Mouse (Mus musculus): ENCODE measurements around the gene Adamts13. TPM values are rescaled to one million over a fixed set of nuclear protein-coding genes. Genes with fewer than 3 reads are reported as not detected.
A peak's percentile ranks its signal among the peaks of the same experiment; 100 is the strongest.

Adamts13 gene
- total and polyA plus RNA-seq, 3 experiments: 19.7 to 130 TPM; not detected in 1

GRCm38 (mm10) chr2:26936425-26936824, 36.8 kb upstream of the Adamts13 start:
- no peaks in the 10 kb centered on the region for H3K27me3 ChIP-seq (ENCODE audit: control insufficient read depth in 1 of 2, insufficient read depth in 2 of 2, low read length in 2 of 2)
- H3K4me3 ChIP-seq (ENCODE audit: control insufficient read depth in 1 of 2, insufficient read depth in 1 of 2, low read depth in 2 of 2, low read length in 2 of 2): no peak overlapping the region
- H3K4me1 ChIP-seq (ENCODE audit: control insufficient read depth in 1 of 2, insufficient read depth in 2 of 2, low read length in 2 of 2): peaks cover 15 to 32% of the 10 kb centered on the region in 2 experiments
- H3K9ac ChIP-seq (ENCODE audit: control insufficient read depth, low read depth, low read length, poor library complexity, severe bottlenecking): no peak overlapping the region
- H3K79me2 ChIP-seq (ENCODE audit: control insufficient read depth, insufficient read depth, low read length, poor library complexity): peaks cover 18% of the 10 kb centered on the region
- peaks cover under 1 to 23% of the 10 kb centered on the region in 2 experiments; a peak in 2 of 4 replicates for H3K36me3 ChIP-seq (ENCODE audit: control insufficient read depth in 1 of 2, insufficient read depth in 2 of 2, low read length in 2 of 2)
- H3K27ac ChIP-seq (ENCODE audit: control insufficient read depth, low read depth, low read length): peak overlapping the region; percentile 67
- no peaks in the 10 kb centered on the region for H3K9me3 ChIP-seq (replicated peaks; ENCODE audit: insufficient read depth, low read length)
- peak; percentile 76 for DNase-seq (ENCODE audit: low read depth, low spot score)
- TF ChIP-seq HCFC1 (IDR thresholded peaks at IDR 0.05; ENCODE audit: low read depth, low read length): peak; percentile 35; the same call in 1 of the 2 replicates
- peak; percentile 46; the same call in 1 of the 2 replicates for TF ChIP-seq MAX (IDR thresholded peaks at IDR 0.05; ENCODE audit: low read length)
- no peak for TF ChIP-seq MYB (IDR thresholded peaks at IDR 0.05; ENCODE audit: low read depth, low read length)
- TF ChIP-seq RCOR1 (IDR thresholded peaks at IDR 0.05; ENCODE audit: low read depth, low read length): no peak
- TF ChIP-seq MAFK (IDR thresholded peaks at IDR 0.05; ENCODE audit: borderline replicate concordance, low read depth, low read length): no peak
- no peak for TF ChIP-seq MEF2A (IDR thresholded peaks at IDR 0.05; ENCODE audit: extremely low read depth, insufficient replicate concordance, low read depth, low read length, poor library complexity, severe bottlenecking)
- no peak for TF ChIP-seq CHD1 (IDR thresholded peaks at IDR 0.05; ENCODE audit: low read depth, low read length)
- TF ChIP-seq ZC3H11A (IDR thresholded peaks at IDR 0.05; ENCODE audit: low read depth, low read length): 0 out of 2 replicates have a peak, but pooled peaks have one; percentile 12
- no peak for TF ChIP-seq ZKSCAN1 (IDR thresholded peaks at IDR 0.05; ENCODE audit: low read depth, low read length)
- TF ChIP-seq JUND (IDR thresholded peaks at IDR 0.05; ENCODE audit: low read depth, low read length): no peak
- peak; percentile 28 to 32; a peak in 1 of 4 replicates for TF ChIP-seq EP300 (IDR thresholded peaks at IDR 0.05; ENCODE audit: low read depth in 1 of 2, low read length in 2 of 2)
- no peak for TF ChIP-seq E2F4 (IDR thresholded peaks at IDR 0.05; ENCODE audit: borderline replicate concordance, low read depth, low read length)
- no peak for TF ChIP-seq NRF1 (IDR thresholded peaks at IDR 0.05; ENCODE audit: insufficient read depth, low read depth, low read length, poor library complexity, severe bottlenecking)
- 0 out of 2 replicates have a peak, but pooled peaks have one; percentile 58 for TF ChIP-seq GATA1 (IDR thresholded peaks at IDR 0.05; ENCODE audit: low read depth, low read length)
- 0 out of 2 replicates have a peak, but pooled peaks have one; percentile 16 for TF ChIP-seq ZMIZ1 (IDR thresholded peaks at IDR 0.05; ENCODE audit: low read depth, low read length)
- no peak for TF ChIP-seq CTCF (IDR thresholded peaks at IDR 0.05 in 2 of 3, conservative IDR thresholded peaks at IDR 0.05 in 1 of 3; ENCODE audit: control insufficient read depth in 1 of 3, insufficient read depth in 1 of 3, low read depth in 2 of 3, low read length in 3 of 3, poor library complexity in 1 of 3, severe bottlenecking in 1 of 3)
- TF ChIP-seq BHLHE40 (IDR thresholded peaks at IDR 0.05; ENCODE audit: borderline replicate concordance, low read depth, low read length): no peak
- TF ChIP-seq MAZ (IDR thresholded peaks at IDR 0.05; ENCODE audit: low read depth, low read length): no peak
- TF ChIP-seq NELFE (IDR thresholded peaks at IDR 0.05; ENCODE audit: low read depth, low read length): no peak
- peak; percentile 73 for TF ChIP-seq SIN3A (IDR thresholded peaks at IDR 0.05; ENCODE audit: low read length)
- TF ChIP-seq KAT2A (conservative IDR thresholded peaks at IDR 0.05; ENCODE audit: low read depth, low read length): no peak
- TF ChIP-seq SMC3 (IDR thresholded peaks at IDR 0.05; ENCODE audit: low read depth, low read length): no peak
- no peak for TF ChIP-seq POLR2AphosphoS2 (IDR thresholded peaks at IDR 0.05; ENCODE audit: low read length)
- peak; percentile 49; the same call in 1 of the 2 replicates for TF ChIP-seq MXI1 (IDR thresholded peaks at IDR 0.05; ENCODE audit: low read depth, low read length)
- no peak for TF ChIP-seq GABPA (IDR thresholded peaks at IDR 0.05; ENCODE audit: low read depth, low read length)
- peak; percentile 78 for TF ChIP-seq ETS1 (IDR thresholded peaks at IDR 0.05; ENCODE audit: low read depth, low read length)
- TF ChIP-seq POLR2AphosphoS5 (IDR thresholded peaks at IDR 0.05; ENCODE audit: borderline replicate concordance, low read depth, low read length): no peak
- no peak for TF ChIP-seq UBTF (IDR thresholded peaks at IDR 0.05; ENCODE audit: borderline replicate concordance, insufficient read depth, low read depth, low read length)
- no peak for TF ChIP-seq ZNF384 (IDR thresholded peaks at IDR 0.05; ENCODE audit: low read depth, low read length)
- no peak for TF ChIP-seq RAD21 (IDR thresholded peaks at IDR 0.05; ENCODE audit: low read depth, low read length)
- TF ChIP-seq TBP (IDR thresholded peaks at IDR 0.05; ENCODE audit: low read depth, low read length): peak; percentile 39; the same call in 1 of the 2 replicates
- TF ChIP-seq ELF1 (IDR thresholded peaks at IDR 0.05; ENCODE audit: low read depth, low read length): peak; percentile 26; the same call in 1 of the 2 replicates
- TF ChIP-seq TAL1 (IDR thresholded peaks at IDR 0.05; ENCODE audit: low read length): no peak
- no peak for TF ChIP-seq USF2 (IDR thresholded peaks at IDR 0.05; ENCODE audit: borderline replicate concordance in 1 of 2, insufficient read depth in 1 of 2, low read depth in 1 of 2, low read length in 2 of 2)
- no peak for TF ChIP-seq USF1 (IDR thresholded peaks at IDR 0.05; ENCODE audit: low read depth, low read length)
- TF ChIP-seq CHD2 (IDR thresholded peaks at IDR 0.05; ENCODE audit: low read length): no peak
- TF ChIP-seq MYC (IDR thresholded peaks at IDR 0.05; ENCODE audit: low read depth, low read length): 0 out of 2 replicates have a peak, but pooled peaks have one; percentile 36
